Mouse (Mus musculus) gastrocnemius, adult 2 months (tissue): ENCODE data around the gene Tbc1d22a. TPM values are rescaled to one million over a fixed set of nuclear protein-coding genes. Genes with fewer than 3 reads are reported as not detected.

Source experiments
- DNase-seq: peaks from one replicate; pipeline ENCODE4 v3.0.0; 2022
- H3K27ac ChIP-seq: fragments of 200-600 bp; 2 replicates; pipeline ENCODE4 v1.8.1; 2022; ENCODE audit warnings: mild to moderate bottlenecking
- H3K4me3 ChIP-seq: fragments of 200-600 bp; 2 replicates; pipeline ENCODE4 v1.8.1; 2022; ENCODE audit warnings: mild to moderate bottlenecking, moderate library complexity
- CTCF ChIP-seq: fragments of 200-600 bp; IDR thresholded peaks from 2 replicates; pipeline ENCODE4 v1.8.1; 2022; ENCODE audit warnings: antibody characterized with exemption, mild to moderate bottlenecking, moderate library complexity
- intact Hi-C: fragments of 180-260 bp; cut with DNase I; formaldehyde crosslinking; loops from one replicate; pipeline ENCODE4 v1.15.1; 2025
- total RNA-seq, 2 experiments: library from RNA; stranded (reverse); gene quantifications; 2 replicates each; pipeline ENCODE4 v1.2.3; 2021

The Tbc1d22a gene
- total RNA-seq, 2 experiments from 2014 or later: 12.4 to 16.3 TPM

GRCm38 (mm10) chr15:86257916-86258685 lies 43.8 kb downstream of the Tbc1d22a start:
- TF ChIP-seq CTCF: no peak
- intact Hi-C loops: loop anchor here (10.0 kb wide), 1 partner anchor 317 kb away; no protein-coding TSS in a partner anchor
- no peak for DNase-seq

GRCm38 (mm10) chr15:86259233-86259632 lies 45.0 kb downstream of the Tbc1d22a start:
- TF ChIP-seq CTCF: no peak
- DNase-seq: no peak
- intact Hi-C loops: loop anchor here (10.0 kb wide), 1 partner anchor 316 kb away; no protein-coding TSS in a partner anchor

More at GRCm38 (mm10) chr15:86257916-86258685, 43.8 kb downstream of the Tbc1d22a start:
- no peak overlapping the region for H3K4me3 ChIP-seq
- no peak overlapping the region for H3K27ac ChIP-seq

GRCm38 (mm10) chr15:86260111-86260510 lies 45.9 kb downstream of the Tbc1d22a start:
- TF ChIP-seq CTCF: no peak
- Histone ChIP-seq H3K4me3 (no peak overlapping the region), H3K27ac (no peak overlapping the region)
- no peak for DNase-seq
- intact Hi-C loops: no loop called here

More at GRCm38 (mm10) chr15:86259233-86259632, 45.0 kb downstream of the Tbc1d22a start:
- Histone ChIP-seq H3K4me3 (no peak overlapping the region), H3K27ac (no peak overlapping the region)

GRCm38 (mm10) chr15:86264389-86264788 lies 50.1 kb downstream of the Tbc1d22a start:
- intact Hi-C loops: no loop called here
- Histone ChIP-seq H3K4me3 (no peak overlapping the region), H3K27ac (no peak overlapping the region)
- no peak for TF ChIP-seq CTCF
- no peak for DNase-seq

- intact Hi-C loops: no loop called here
- DNase-seq: no peak
- H3K27ac ChIP-seq: no peak overlapping the region
- no peak overlapping the region for H3K4me3 ChIP-seq
- no peak for TF ChIP-seq CTCF
These were observed 50.5 kb downstream of the Tbc1d22a start for GRCm38 (mm10) chr15:86264803-86265202.

- TF ChIP-seq CTCF: no peak
- intact Hi-C loops: no loop called here
- no peak overlapping the region for H3K27ac ChIP-seq
- no peak overlapping the region for H3K4me3 ChIP-seq
- DNase-seq: no peak
These were observed 52.7 kb downstream of the Tbc1d22a start for GRCm38 (mm10) chr15:86266975-86267374.

GRCm38 (mm10) chr15:86268526-86268925 lies 54.3 kb downstream of the Tbc1d22a start:
- intact Hi-C loops: no loop called here
- TF ChIP-seq CTCF: no peak
- no peak for DNase-seq
- Histone ChIP-seq H3K27ac (no peak overlapping the region), H3K4me3 (no peak overlapping the region)

- no peak overlapping the region for H3K27ac ChIP-seq
- DNase-seq: no peak
- no peak for TF ChIP-seq CTCF
- intact Hi-C loops: no loop called here
- no peak overlapping the region for H3K4me3 ChIP-seq
These were observed 61.5 kb downstream of the Tbc1d22a start for GRCm38 (mm10) chr15:86275754-86276153.

- Histone ChIP-seq H3K4me3 (no peak overlapping the region), H3K27ac (no peak overlapping the region)
- intact Hi-C loops: no loop called here
- no peak for DNase-seq
- no peak for TF ChIP-seq CTCF
These were observed 62.4 kb downstream of the Tbc1d22a start for GRCm38 (mm10) chr15:86276538-86277264.

GRCm38 (mm10) chr15:86277428-86277827 lies 63.2 kb downstream of the Tbc1d22a start:
- H3K27ac ChIP-seq: no peak overlapping the region
- no peak overlapping the region for H3K4me3 ChIP-seq
- DNase-seq: no peak
- intact Hi-C loops: no loop called here
- TF ChIP-seq CTCF: no peak

- TF ChIP-seq CTCF: no peak
- intact Hi-C loops: no loop called here
- H3K4me3 ChIP-seq: no peak overlapping the region
- no peak for DNase-seq
- no peak overlapping the region for H3K27ac ChIP-seq
These were observed 65.1 kb downstream of the Tbc1d22a start for GRCm38 (mm10) chr15:86279059-86279974.

- no peak for DNase-seq
- no peak for TF ChIP-seq CTCF
- Histone ChIP-seq H3K27ac (no peak overlapping the region), H3K4me3 (no peak overlapping the region)
- intact Hi-C loops: no loop called here
These were observed 65.9 kb downstream of the Tbc1d22a start for GRCm38 (mm10) chr15:86280137-86280536.

- intact Hi-C loops: no loop called here
These were observed 69.0 kb downstream of the Tbc1d22a start for GRCm38 (mm10) chr15:86283238-86283637.

More at GRCm38 (mm10) chr15:86283238-86283637, 69.0 kb downstream of the Tbc1d22a start:
- DNase-seq: no peak
- no peak overlapping the region for H3K27ac ChIP-seq
- H3K4me3 ChIP-seq: no peak overlapping the region
- TF ChIP-seq CTCF: no peak
